Mouse (Mus musculus): ENCODE measurements around the gene Zscan18.

Gene Zscan18

DNA sequence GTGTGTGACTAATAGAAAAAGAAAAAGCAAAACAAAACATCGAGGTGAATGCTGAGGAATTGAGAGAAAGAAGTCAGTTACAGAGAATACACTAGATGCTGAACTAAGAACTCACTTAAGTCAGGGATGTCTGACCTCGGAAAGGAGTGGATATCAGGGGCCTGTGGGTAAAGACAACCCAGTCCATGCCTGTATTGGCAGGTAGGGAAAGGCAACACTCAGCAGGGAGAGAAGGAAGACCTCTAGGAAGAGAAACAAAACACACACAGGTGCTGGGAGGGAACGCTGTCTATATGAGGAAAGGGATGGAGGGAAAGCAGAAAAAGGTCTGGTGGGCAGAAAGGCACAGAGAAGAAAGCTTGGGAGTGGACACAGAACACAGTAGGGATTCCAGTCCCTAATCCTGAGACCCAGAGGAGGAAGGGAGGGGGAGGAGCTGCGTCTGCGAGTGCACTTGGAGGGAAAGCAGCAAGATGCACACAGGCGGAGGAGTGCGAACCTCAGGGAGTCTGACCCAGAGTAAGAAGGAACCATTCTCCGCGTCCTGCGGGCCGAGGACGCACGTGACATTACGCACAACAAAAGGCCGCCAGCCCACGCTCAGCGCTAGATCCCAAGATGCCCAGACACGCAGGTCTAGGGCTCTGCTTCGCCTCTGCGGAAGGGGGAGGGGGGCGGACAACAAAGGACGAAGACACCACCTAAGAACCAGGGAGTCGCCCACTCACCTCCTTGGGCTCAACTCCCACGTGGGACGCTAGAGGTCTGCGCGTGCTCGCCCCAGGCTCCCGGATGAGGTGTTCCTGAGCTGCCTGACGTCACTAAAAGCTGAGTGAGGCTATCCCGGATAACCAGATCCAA, at the start of gene Zscan18:
Zscan18 (minus strand) TSS at position 770 of the 861 bp plus-strand sequence.
- in situ Hi-C loops (cut with MseI, MboI): no loop called here

GRCm38 (mm10) chr7:12835779-12836178, 32.3 kb upstream of the Zscan18 start:
- in situ Hi-C loops (cut with MseI, MboI): no loop called here

DNA sequence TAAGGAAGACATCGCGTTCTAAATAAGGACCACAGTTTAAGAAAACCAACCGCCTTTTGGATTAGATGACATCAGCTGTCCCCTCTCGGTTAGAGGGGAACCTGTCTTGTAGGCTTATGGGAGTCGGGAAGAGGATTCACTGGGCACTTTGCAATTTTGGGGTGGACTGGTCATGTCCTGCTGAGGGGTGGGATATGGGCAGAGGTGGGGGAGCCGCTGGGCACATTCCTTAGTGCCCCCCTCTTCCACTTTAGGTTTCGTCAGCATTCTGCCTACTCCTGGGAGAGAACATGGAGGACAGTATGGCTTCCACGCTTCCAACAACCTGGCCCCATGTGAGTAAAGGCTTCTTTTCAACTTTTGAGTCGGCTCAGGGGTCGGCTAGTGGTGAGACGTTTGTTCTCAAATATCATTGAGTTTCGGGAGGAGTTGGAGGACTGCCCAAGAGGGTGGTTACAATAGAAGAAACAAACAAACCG, 31.8 kb upstream of the Zscan18 start:
- in situ Hi-C loops (cut with MseI, MboI): no loop called here

DNA sequence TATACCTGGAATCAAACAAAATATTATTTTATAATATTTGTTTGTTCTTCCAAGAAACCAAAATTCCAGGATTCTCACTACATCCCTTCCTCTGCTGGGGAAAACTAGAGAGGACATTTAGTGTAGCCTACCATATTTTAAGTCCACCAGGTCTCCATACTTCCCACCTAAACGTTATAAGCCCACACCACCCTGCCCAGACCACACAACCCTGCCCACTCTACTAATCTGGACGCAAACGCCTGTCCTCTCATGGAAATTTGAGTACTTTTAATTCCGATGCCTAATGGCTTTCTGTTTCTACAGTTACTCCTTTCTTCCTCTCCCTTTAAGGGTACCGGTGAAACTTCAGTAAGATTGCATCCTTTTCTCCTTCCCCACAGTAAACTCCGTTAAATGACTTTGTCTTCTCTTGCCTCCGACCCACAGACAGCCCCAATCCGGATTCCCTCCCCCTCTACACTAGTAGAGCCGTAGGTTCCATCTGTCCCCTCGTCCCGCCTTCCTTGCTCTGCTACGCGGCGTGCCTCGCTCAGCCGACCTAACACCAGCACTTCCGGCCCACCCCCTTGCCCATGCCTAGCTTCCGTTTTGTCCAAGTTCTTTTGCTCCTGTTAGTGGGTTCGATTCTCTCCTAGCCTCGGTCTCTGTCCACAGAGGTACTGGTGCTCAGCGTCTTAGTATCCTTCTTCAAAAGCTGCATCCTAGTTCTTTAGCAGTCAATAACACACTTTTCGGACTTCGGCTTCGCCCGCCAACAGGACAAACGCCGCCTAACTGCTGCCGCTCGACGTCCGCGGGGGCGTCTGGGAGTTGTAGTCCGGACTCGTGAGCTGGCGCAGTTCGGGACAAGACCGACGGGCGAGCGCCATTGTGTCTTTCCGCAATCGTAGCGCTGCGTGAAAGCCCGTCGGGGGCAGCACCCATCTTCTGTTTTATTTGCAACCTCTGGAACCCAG, 31.0 kb upstream of the Zscan18 start, which contains the start of gene Zfp110:
Zfp110 (plus strand) TSS at position 600 of the 959 bp plus-strand sequence.
- in situ Hi-C loops (cut with MseI, MboI): no loop called here

- in situ Hi-C loops (cut with MseI, MboI): no loop called here
Measured at GRCm38 (mm10) chr7:12818521-12819295, 15.3 kb upstream of the Zscan18 start, which contains the start of gene Zfp329. Zfp329 (minus strand) TSS chr7:12818858.

DNA sequence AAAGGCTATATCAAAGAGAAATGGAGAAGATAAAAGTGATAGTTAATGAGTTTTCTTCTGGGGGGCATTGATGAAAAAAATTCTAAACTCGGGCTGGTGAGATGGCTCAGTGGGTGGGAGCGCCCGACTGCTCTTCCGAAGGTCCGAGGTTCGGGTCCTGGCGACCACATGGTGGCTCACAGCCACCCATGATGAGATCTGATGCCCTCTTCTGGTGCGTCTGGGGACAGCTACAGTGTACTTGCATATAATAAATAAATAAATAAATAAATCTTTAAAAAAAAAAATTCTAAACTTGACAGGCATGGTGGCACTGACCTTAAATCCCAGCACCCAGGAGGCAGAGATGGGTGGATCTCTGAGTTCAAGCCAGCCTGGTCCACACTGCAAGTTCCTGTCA, 12.1 kb upstream of the Zscan18 start:
- in situ Hi-C loops (cut with MseI, MboI): no loop called here

- in situ Hi-C loops (cut with MseI, MboI): no loop called here
Measured at GRCm38 (mm10) chr7:12803727-12804071, 264 bp upstream of the Zscan18 start.

DNA sequence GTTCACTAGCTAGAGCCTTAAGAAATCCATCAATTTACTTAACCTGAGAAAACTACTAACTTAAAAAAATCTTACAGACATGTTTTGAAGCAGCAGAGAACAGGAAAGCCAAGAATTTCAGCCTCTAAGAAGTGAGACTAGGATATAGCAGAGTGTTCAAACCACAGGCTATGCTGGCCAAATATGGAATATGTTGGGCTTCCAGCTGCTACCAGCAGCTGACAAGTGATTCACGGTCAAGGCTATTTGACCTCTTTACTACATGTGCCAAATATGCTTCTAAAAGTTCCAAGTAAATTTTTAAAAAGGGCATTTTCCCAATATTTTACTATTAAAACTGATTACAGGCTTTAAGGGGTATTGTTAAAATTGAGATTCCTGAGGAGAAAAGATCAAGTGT, 3.9 kb downstream of the Zscan18 start:
- in situ Hi-C loops (cut with MseI, MboI): loop anchor here in 1 of 2 experiments (25.0 kb wide), 1 partner anchor 312 kb away; the partner anchor contains the start of gene Zfp606

DNA sequence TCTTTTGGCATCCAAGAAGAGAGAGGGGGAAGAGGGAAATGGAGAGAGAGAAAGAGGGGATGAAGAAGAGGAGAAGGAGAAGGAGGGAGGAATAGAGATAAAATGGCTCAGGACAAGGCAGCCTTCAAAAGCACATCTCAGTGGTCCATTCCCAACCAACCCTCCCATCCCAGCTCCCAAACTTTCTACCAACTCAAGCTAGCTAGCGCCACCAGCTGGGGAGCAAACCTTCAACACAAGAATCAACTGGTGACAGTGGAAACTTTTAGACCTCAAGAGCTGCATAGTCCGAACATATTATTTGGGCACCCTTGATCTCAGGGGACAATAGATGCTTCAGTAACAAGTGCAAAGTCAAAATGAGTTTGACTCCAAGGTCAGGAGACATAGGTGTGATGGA, 5.5 kb downstream of the Zscan18 start:
- in situ Hi-C loops (cut with MseI, MboI): loop anchor here in 1 of 2 experiments (25.0 kb wide), 1 partner anchor 311 kb away; the partner anchor contains the start of gene Zfp606

DNA sequence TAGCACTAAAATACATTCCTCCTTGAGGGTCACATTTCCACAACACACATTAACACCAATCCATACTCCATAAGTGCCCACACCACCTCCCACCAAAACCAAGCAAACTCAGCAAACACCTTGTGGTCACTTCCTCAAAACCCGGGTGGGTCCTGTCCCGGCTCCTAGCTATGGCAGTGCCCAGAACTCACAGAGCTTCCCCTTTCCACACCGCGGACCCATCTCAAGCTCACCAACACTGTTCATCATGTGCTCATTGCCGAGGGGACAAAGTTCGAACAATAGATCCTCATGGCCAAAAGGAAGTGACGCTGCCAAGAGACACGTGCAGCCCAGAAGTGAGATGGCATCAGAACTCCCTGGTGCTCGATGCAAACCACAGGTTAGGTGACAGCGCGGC, 10.8 kb downstream of the Zscan18 start:
- in situ Hi-C loops (cut with MseI, MboI): loop anchor here in 1 of 2 experiments (25.0 kb wide), 1 partner anchor 305 kb away; the partner anchor contains the start of gene Zfp606

- in situ Hi-C loops (cut with MseI, MboI): loop anchor here in 1 of 2 experiments (25.0 kb wide), 1 partner anchor 301 kb away; the partner anchor contains the start of gene Zfp606
Measured at GRCm38 (mm10) chr7:12788025-12788424, 15.4 kb downstream of the Zscan18 start.

DNA sequence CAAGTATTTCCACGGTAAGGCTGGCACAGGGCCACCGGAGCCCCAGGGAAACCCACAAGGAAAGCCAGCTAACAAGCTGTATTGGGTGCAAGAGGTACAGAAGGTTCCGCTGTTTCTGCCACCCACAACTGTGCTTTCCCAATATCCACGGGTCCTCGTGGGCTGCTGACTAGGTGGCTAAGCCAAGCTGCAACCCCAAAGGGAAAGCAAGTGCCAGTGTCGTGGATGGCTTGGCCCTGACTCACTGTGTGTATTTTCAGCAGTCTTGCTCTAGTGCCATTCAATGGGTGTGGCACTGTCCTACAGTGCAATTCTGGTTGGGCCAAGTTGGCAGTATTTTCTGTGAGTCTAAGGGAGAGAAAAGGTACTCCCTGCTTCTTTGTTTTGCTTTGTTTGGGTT, 16.1 kb downstream of the Zscan18 start:
- in situ Hi-C loops (cut with MseI, MboI): loop anchor here in 1 of 2 experiments (25.0 kb wide), 1 partner anchor 300 kb away; the partner anchor contains the start of gene Zfp606

- in situ Hi-C loops (cut with MseI, MboI): loop anchor here in 1 of 2 experiments (5.0 to 25.0 kb wide), 2 partner anchors 48 to 293 kb away; partner anchors contain the start of gene Zfp606
Measured at GRCm38 (mm10) chr7:12780151-12780830, 23.1 kb downstream of the Zscan18 start.

DNA sequence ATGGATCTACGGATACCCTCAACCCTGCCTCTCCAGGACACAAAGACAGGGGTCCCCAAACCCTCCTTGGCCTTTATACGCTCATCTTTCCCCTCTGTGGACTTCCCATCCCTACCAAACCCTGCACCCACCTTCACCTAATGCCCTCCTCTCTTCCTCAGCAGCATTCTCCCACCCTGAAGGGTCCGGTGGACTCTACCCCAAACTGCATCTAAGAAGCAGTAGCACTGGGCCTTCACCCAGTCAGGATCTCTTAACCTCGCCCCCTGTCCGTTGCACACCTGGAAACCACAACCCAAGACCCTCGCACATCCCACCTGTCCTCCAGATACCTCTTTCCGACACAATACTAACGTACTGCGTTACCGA, 23.7 kb downstream of the Zscan18 start:
- in situ Hi-C loops (cut with MseI, MboI): loop anchor here (5.0 to 25.0 kb wide), 3 partner anchors 47 to 295 kb away; partner anchors contain the start of gene Zfp606 (in 1 of the 2)

DNA sequence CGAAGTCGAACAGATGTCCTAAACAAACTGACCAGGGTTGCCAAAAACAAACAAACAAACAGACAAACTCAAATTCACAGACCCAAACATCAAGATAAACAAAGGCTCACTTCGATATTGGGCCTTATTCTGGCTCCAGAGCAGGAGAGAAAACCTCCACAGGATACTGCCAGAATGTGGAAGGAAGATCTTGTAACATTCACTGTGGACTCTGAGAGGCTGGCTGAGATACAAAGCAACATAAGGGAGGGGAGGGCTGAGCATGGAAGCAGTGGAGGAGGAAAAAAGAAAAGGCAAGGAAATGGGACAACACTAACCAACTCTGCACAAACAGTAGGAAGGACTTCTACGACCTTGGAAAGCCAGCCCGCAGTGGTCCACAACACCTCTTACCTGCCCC, 24.3 kb downstream of the Zscan18 start:
- in situ Hi-C loops (cut with MseI, MboI): loop anchor here (10.0 to 25.0 kb wide), 2 partner anchors 292 to 294 kb away; partner anchors contain the start of gene Zfp606 (in 1 of the 2)

GRCm38 (mm10) chr7:12774606-12775005, 28.8 kb downstream of the Zscan18 start:
- in situ Hi-C loops (cut with MseI, MboI): loop anchor here (10.0 to 25.0 kb wide), 2 partner anchors 287 to 290 kb away; partner anchors contain the start of gene Zfp606 (in 1 of the 2)

DNA sequence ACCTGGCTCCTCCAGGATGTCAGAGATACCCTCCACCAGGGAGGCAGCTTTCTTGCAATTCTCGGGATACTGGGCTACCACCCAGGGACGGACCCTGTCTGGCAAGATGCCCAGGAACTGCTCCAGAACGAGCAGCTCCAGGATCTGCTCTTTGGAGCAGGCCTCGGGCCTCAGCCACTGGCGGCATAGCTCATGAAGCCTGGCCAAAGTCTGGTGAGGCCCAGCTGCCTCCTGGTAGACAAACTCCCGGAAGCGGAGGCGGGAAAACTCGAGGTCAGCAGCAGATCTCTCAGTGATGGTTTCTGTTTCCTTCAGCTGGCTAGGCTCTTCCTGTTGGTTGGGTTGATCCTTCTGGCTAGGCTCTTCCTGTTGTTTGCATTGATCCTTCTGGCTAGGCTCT, 29.3 kb downstream of the Zscan18 start:
- in situ Hi-C loops (cut with MseI, MboI): loop anchor here in 1 of 2 experiments (10.0 kb wide), 1 partner anchor 289 kb away; no protein-coding TSS in a partner anchor

GRCm38 (mm10) chr7:12749431-12750198, 53.8 kb downstream of the Zscan18 start:
- in situ Hi-C loops (cut with MseI, MboI): loop anchor here in 1 of 2 experiments (25.0 kb wide), 1 partner anchor 713 kb away; the partner anchor contains the start of gene Bsph1

- in situ Hi-C loops (cut with MseI, MboI): loop anchor here in 1 of 2 experiments (5.0 to 25.0 kb wide), 2 partner anchors 47 to 727 kb away; partner anchors contain the start of gene Bsph1
Measured at GRCm38 (mm10) chr7:12734904-12735303, 68.5 kb downstream of the Zscan18 start, which contains the start of gene Vmn2r56. Vmn2r56 (minus strand) TSS chr7:12735004.
